Mouse (Mus musculus): ENCODE measurements around the gene D17Wsu92e.
"Not testable (repeated sequence)": the region's sequence is repeated elsewhere in the genome, so short reads cannot be mapped to it uniquely, and the experiment has no call there.

The D17Wsu92e gene

GRCm38 (mm10) chr17:27820568-27821406 lies at the start of gene D17Wsu92e:
D17Wsu92e (minus strand) TSS chr17:27820648.
- DNase-seq, result peak; percentile 99

DNA sequence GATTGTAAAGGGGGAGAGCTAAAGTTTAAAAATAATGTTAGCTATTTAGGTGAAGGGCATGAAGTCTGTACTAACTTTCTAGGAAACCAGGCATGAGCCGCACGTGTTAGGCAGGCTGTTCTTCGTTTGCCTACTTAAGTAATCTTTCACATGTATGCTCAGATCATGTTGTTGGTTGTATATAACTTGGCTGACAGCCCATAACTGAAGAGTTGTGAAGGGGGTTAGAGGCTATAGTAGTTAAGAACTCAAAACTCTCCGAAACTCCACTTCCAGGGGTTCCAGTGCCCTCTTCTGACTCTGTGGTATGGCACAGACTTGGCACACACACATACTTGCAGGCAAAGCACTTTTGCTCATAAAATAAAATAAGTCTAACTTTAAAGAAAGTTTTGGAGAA lies 46.3 kb upstream of the D17Wsu92e start:
- no peak for DNase-seq

- DNase-seq, result no peak
Measured at GRCm38 (mm10) chr17:27865461-27865860, 45.0 kb upstream of the D17Wsu92e start.

GRCm38 (mm10) chr17:27859131-27859530 lies 38.7 kb upstream of the D17Wsu92e start:
- DNase-seq, result no peak

DNA sequence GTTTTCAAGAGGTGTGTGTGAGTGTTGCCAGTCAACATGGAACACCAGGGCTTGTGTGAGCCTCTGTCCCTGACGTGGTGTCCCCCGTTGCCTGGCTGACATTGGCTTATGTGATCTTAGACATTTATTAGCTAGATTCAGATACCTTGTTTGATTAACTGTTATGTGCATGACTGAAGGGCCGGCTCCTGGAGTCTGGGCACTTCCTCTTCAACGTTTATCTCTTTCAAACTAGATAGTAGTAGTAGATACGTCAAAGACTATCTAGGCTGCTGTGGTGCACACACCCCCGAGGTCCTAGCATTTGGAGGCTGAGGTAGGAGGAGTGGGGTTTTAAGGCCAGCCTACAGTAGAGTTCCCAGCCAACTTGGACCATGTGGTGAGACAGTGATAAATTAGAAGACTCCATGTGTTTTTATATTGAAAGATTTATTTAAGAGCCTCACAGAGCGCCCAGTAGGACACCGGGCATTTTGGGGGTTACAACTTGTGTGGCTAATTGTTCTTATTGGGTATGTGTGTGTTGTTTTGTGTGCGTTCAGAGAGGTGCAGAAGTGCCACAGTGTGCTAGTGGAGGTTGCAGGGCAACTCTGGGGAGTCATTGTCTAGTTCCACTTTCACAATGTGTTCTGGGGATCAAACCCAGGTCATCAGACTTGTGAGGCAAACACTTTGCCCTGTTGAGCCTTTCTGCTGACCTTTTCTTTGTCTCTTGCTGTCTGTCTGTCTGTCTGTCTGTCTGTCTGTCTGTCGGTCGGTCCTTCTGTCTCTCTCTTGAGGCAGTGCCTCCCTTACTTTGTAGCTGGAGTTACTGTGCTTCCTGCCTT lies 37.4 kb upstream of the D17Wsu92e start:
- DNase-seq, result no peak

DNA sequence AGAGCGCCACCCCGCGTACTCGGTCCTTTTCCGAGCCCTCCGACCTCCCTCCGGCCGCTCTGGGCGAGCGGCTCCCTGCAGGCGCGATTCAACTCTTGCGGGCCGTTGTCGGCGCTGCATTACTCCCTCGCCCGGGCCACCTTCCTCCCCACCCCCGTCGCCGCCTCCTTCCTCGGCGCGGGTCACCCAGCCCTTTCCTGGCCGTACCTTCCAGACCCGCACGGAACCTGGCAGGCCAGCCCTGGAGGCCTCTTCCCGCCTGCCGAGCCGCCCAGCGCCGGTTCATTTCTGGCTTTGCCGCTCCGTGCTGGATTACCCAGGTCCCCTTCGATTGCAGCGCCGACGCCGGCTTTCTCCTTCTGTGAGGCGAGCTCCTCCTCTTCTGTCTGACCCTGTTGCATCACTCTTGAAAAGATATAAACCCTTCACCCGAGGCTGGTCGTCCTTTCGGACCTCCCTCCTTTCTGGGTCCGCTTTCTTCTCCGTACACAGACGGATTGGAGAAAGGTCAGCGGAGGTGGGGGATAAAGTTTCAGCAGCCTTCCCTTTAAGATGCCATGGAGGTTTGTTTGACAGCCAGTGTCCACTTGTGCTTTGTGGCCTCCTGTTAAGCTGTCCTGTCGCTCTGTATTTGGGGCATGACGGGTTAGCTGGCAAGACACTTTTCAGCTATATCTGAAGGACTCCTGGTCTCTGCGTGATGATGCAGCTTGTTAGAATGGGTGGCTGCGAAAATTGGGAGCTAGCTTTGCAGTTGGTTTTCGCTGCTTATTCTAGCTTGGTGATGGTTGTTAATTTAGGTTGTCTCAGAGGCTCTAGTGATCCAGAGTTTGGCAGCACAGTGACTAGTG lies 36.6 kb upstream of the D17Wsu92e start:
- peak; percentile 64 to 70 for DNase-seq

DNA sequence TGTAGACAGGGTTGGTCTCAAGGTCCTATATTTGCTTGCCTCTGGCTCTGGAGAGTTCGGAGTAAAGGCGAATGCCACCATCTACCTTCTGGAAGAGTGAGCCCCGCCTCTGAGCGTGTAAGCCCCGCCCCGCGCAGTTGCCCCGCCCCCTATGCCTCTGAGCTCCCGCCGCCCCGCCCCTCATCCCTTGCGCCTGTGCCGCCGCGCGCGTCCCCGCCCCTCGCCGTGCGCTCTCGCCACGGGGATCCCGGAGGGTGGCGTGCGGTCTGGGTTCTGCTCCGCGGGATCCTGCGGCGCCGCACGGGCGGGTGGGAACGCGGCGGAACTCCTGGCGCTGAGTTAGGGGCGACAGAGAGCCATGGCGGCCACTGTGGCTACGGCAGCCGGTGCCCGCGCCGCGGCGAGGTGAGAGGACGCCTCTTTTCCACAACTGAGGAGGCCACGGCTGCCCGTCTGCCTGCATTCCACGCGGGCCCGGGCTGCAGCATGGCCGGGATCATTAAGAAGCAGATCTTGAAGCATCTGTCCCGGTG lies 35.9 kb upstream of the D17Wsu92e start, which contains the start of gene Uhrf1bp1:
TSS of gene Uhrf1bp1 (plus strand) at position 177 of the 533 bp plus-strand sequence.
- DNase-seq, result peak; percentile 93 to 95

- no peak for DNase-seq
Measured at GRCm38 (mm10) chr17:27851076-27851475, 30.6 kb upstream of the D17Wsu92e start.

GRCm38 (mm10) chr17:27848351-27848750 lies 27.9 kb upstream of the D17Wsu92e start:
- DNase-seq, result no peak

DNA sequence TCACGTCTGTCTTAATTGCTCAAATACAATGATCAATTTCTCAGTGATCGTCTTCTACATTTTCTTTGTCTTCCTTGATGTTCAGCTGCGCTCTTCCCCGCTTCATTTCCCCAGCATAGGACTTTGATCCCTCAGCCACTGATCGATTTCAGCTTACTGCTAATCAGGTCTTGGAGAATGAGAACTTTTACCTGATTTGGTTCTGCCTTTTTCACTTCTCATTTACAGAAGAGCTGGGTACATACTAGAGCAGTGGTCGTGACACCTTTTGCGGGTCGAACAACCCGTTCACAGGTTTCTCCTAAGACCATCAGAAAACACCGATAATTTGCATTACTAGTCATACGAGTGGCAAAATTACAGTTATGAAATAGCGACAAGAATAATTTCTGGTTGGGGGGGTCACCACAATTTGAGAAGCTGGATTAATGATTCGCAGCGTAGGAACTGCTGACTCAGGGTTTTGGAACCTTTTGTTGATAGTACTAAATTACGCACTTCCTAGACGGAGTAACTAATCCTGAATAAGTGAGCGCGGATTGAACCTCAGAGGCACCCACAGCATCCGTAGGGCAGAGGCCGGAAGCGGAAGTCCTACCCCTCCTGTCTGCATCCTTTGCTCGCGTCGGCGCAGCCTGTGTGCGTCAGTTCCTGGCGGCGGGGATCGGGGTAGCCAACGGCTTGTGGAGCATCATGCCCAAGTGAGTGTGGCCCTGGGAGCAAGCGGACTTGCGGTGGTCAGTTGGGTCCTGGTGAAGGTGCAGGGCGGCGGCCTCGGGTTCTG lies 19.2 kb upstream of the D17Wsu92e start:
- DNase-seq, result peak; percentile 96 to 98

- DNase-seq, result not testable (repeated sequence)
Measured at GRCm38 (mm10) chr17:27837850-27838249, 17.4 kb upstream of the D17Wsu92e start, which contains the start of gene Snrpc. Snrpc (plus strand) TSS chr17:27838150.

- DNase-seq, result peak in 1 of 2 experiments; percentile 32
Measured at GRCm38 (mm10) chr17:27830411-27830810, 10.0 kb upstream of the D17Wsu92e start.

GRCm38 (mm10) chr17:27827511-27827910 lies 7.1 kb upstream of the D17Wsu92e start:
- no peak for DNase-seq

- no peak for DNase-seq
Measured at GRCm38 (mm10) chr17:27826908-27827383, 6.5 kb upstream of the D17Wsu92e start.

- DNase-seq, result peak; percentile 29 to 47
Measured at GRCm38 (mm10) chr17:27825984-27826905, 5.8 kb upstream of the D17Wsu92e start.

GRCm38 (mm10) chr17:27825539-27825938 lies 5.1 kb upstream of the D17Wsu92e start:
- no peak for DNase-seq

DNA sequence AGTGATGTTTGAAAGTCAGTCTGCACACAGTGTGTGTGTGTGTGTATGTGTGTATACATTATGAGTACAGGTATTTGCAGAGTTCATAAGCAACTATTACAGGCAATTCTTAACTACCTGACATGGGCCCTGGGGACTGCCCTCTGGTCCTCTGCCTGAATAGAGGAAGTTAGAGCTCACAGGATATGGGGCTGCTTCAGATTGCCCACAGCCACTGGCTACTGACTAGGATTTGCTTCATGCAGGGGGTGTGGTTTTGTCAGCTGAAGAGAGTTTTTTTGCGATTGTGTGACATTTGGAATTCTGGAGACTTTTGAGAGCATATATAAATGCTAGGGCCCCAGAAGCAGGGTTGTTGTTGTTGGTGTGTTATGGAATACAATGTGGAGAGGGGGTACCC lies 4.5 kb upstream of the D17Wsu92e start:
- DNase-seq, result no peak

GRCm38 (mm10) chr17:27823142-27823905 lies 2.9 kb upstream of the D17Wsu92e start:
- no peak for DNase-seq

All from cerebellum, postnatal 10 days (tissue).